Mouse (Mus musculus) lung, postnatal 25 days (tissue): ENCODE results near the gene Fra10ac1.
A peak's percentile ranks its signal among the peaks of the same experiment; 100 is the strongest.

Experiments used
- DNase-seq: peaks from one replicate; pipeline ENCODE4 v3.0.0; 2022; ENCODE audit warnings: low spot score

Fra10ac1 gene

GRCm38 (mm10) chr19:38228699-38229098 lies 4.7 kb upstream of the Fra10ac1 start:
- no peak for DNase-seq

GRCm38 (mm10) chr19:38224685-38225060 lies 717 bp upstream of the Fra10ac1 start:
- DNase-seq, result no peak

GRCm38 (mm10) chr19:38223356-38223904 lies 526 bp downstream of the Fra10ac1 start:
- DNase-seq, result no peak

- DNase-seq, result no peak
These were observed 6.3 kb downstream of the Fra10ac1 start for GRCm38 (mm10) chr19:38217696-38218095.

GRCm38 (mm10) chr19:38206669-38207068 lies 17.3 kb downstream of the Fra10ac1 start:
- no peak for DNase-seq

- DNase-seq, result no peak
These were observed 25.2 kb downstream of the Fra10ac1 start for GRCm38 (mm10) chr19:38198731-38199130.

GRCm38 (mm10) chr19:38195245-38195644 lies 28.7 kb downstream of the Fra10ac1 start:
- DNase-seq, result no peak

- no peak for DNase-seq
These were observed 32.5 kb downstream of the Fra10ac1 start for GRCm38 (mm10) chr19:38191446-38191845.

- no peak for DNase-seq
These were observed 33.4 kb downstream of the Fra10ac1 start for GRCm38 (mm10) chr19:38190606-38191005.

GRCm38 (mm10) chr19:38187345-38187680 lies 36.6 kb downstream of the Fra10ac1 start:
- no peak for DNase-seq

- DNase-seq, result no peak
These were observed 37.2 kb downstream of the Fra10ac1 start for GRCm38 (mm10) chr19:38186631-38187344.

GRCm38 (mm10) chr19:38179675-38180074 lies 44.3 kb downstream of the Fra10ac1 start:
- no peak for DNase-seq

GRCm38 (mm10) chr19:38164633-38165032 lies 59.3 kb downstream of the Fra10ac1 start:
- no peak for DNase-seq

- no peak for DNase-seq
These were observed 62.2 kb downstream of the Fra10ac1 start for GRCm38 (mm10) chr19:38161648-38162354.

- no peak for DNase-seq
These were observed 67.7 kb downstream of the Fra10ac1 start for GRCm38 (mm10) chr19:38156243-38156642.

GRCm38 (mm10) chr19:38143540-38144271 lies 80.2 kb downstream of the Fra10ac1 start:
- DNase-seq, result peak; percentile 3
